Mouse (Mus musculus) embryonic facial prominence, embryonic 11.5 days (tissue): ENCODE results near the gene Nacc1. TPM values are rescaled to one million over a fixed set of nuclear protein-coding genes. Genes with fewer than 3 reads are reported as not detected.
A peak's percentile ranks its signal among the peaks of the same experiment; 100 is the strongest.

Source experiments
- ATAC-seq: fragments of 200-750 bp; cut with Nextera tagmentation; replicated peaks from 2 replicates; pipeline ENCODE4 v1.8.0; 2017; ENCODE audit warnings: low read depth; ENCODE audit not compliant: insufficient number of reproducible peaks, low FRiP score, low TSS enrichment
- DNase-seq: peaks from one replicate; pipeline ENCODE4 v3.0.0-alpha.2; 2015; ENCODE audit warnings: low spot score
- H3K27ac ChIP-seq: fragments of 300-500 bp; sonication (generic); replicated peaks from 2 replicates; pipeline ENCODE4 v1.5.1; 2014; ENCODE audit warnings: mild to moderate bottlenecking, low read depth, low read length, control low read depth
- H3K27me3 ChIP-seq: fragments of 300-500 bp; sonication (generic); 2 replicates; pipeline ENCODE4 v1.6.1; 2014; ENCODE audit warnings: mild to moderate bottlenecking, low read length, moderate library complexity, mixed read lengths; ENCODE audit not compliant: control insufficient read depth, insufficient read depth
- H3K36me3 ChIP-seq: fragments of 300-500 bp; sonication (generic); replicated peaks from 2 replicates; pipeline ENCODE4 v1.6.1; 2014; ENCODE audit warnings: low read depth, mild to moderate bottlenecking, low read length, moderate library complexity, mixed read lengths; ENCODE audit not compliant: control insufficient read depth, insufficient read depth
- H3K4me1 ChIP-seq: fragments of 300-500 bp; sonication (generic); 2 replicates; pipeline ENCODE4 v1.6.1; 2014; ENCODE audit warnings: low read length, mixed read lengths; ENCODE audit not compliant: control insufficient read depth, insufficient read depth
- H3K4me2 ChIP-seq: fragments of 300-500 bp; sonication (generic); 2 replicates; pipeline ENCODE4 v1.6.1; 2014; ENCODE audit warnings: low read depth, mild to moderate bottlenecking, control low read depth, low read length, moderate library complexity
- H3K4me3 ChIP-seq: fragments of 300-500 bp; sonication (generic); 2 replicates; pipeline ENCODE4 v1.5.1; 2014; ENCODE audit warnings: low read depth, low read length, control low read depth
- H3K9ac ChIP-seq: fragments of 300-500 bp; sonication (generic); replicated peaks from 2 replicates; pipeline ENCODE4 v1.6.1; 2014; ENCODE audit warnings: mild to moderate bottlenecking, control low read depth, low read length
- H3K9me3 ChIP-seq: fragments of 300-500 bp; sonication (generic); replicated peaks from 2 replicates; pipeline ENCODE4 v1.6.1; 2016; ENCODE audit warnings: mild to moderate bottlenecking, low read length, inconsistent platforms, mixed read lengths; ENCODE audit not compliant: control insufficient read depth
- WGBS: fragments of 180-500 bp; shearing (Covaris S2); extraction: QIAGEN DNeasy Blood & Tissue Kit; methylation state at CpG from one replicate; pipeline ENCODE4 v1.1.7; 2014; 5-methylcytosine and 5-hydroxymethylcytosine counted together
- polyA plus RNA-seq: library from polyadenylated mRNA; unstranded; fragments of >200 nt; fragmentation: Nextera tagmentation; extraction: Ambion mirVana; gene quantifications from 2 replicates; pipeline ENCODE4 v1.2.1, GENCODE M21; 2014

Nacc1 gene
- polyA plus RNA-seq, 1 experiment from 2014 or later = 21.0 TPM

- DNase-seq (no peak), ATAC-seq (no peak)
- H3K27ac ChIP-seq = peak overlapping the region; percentile 95
- peaks cover 2% of the 10 kb centered on the region for H3K4me1 ChIP-seq
- peak overlapping the region; percentile 89 for H3K4me2 ChIP-seq
- no peaks in the 10 kb centered on the region for H3K36me3 ChIP-seq
- no peaks in the 10 kb centered on the region for H3K27me3 ChIP-seq
- H3K9me3 ChIP-seq = no peaks in the 10 kb centered on the region
- WGBS = 26% methylated on average over 8 of the region's 8 CpGs
- peak overlapping the region; percentile 57 for H3K4me3 ChIP-seq
- peak overlapping the region; percentile 82 for H3K9ac ChIP-seq
These were observed 49.6 kb downstream of the Nacc1 start for GRCm38 (mm10) chr8:84637946-84638554.

- Histone ChIP-seq H3K27me3 (no peaks in the 10 kb centered on the region), H3K36me3 (no peaks in the 10 kb centered on the region), H3K9ac (no peak overlapping the region; the same call in 1 of the 2 replicates), H3K4me2 (no peak overlapping the region), H3K27ac (no peak overlapping the region), H3K4me3 (no peak overlapping the region), H3K4me1 (peaks cover 2% of the 10 kb centered on the region), H3K9me3 (no peaks in the 10 kb centered on the region)
- DNase-seq = no peak
- no peak for ATAC-seq
- 88% methylated on average over 17 of the region's 17 CpGs for WGBS
These were observed 51.5 kb downstream of the Nacc1 start for GRCm38 (mm10) chr8:84636051-84636691.

- peaks cover 2% of the 10 kb centered on the region for H3K4me1 ChIP-seq
- WGBS = 67% methylated on average over 13 of the region's 14 CpGs
These were observed 52.1 kb downstream of the Nacc1 start for GRCm38 (mm10) chr8:84635397-84636050.

GRCm38 (mm10) chr8:84634849-84635304 is 52.8 kb downstream of the Nacc1 start:
- Histone ChIP-seq H3K4me2 (no peak overlapping the region), H3K4me3 (no peak overlapping the region), H3K9ac (peak overlapping the region; percentile 34; the same call in 1 of the 2 replicates), H3K27me3 (no peaks in the 10 kb centered on the region), H3K4me1 (peaks cover 2% of the 10 kb centered on the region), H3K9me3 (no peaks in the 10 kb centered on the region), H3K36me3 (no peaks in the 10 kb centered on the region), H3K27ac (0 out of 2 replicates have a peak overlapping the region, but pooled peaks have one; percentile 8)
- DNase-seq (no peak), ATAC-seq (no peak)
- 40% methylated on average over 9 of the region's 9 CpGs for WGBS

More at GRCm38 (mm10) chr8:84635397-84636050, 52.1 kb downstream of the Nacc1 start:
- peak overlapping the region; percentile 34; the same call in 1 of the 2 replicates for H3K9ac ChIP-seq
- no peak overlapping the region for H3K4me3 ChIP-seq
- DNase-seq (no peak), ATAC-seq (no peak)
- H3K36me3 ChIP-seq = no peaks in the 10 kb centered on the region
- H3K27me3 ChIP-seq = no peaks in the 10 kb centered on the region
- H3K27ac ChIP-seq = peak overlapping the region; percentile 8; the same call in 1 of the 2 replicates
- H3K9me3 ChIP-seq = no peaks in the 10 kb centered on the region
- H3K4me2 ChIP-seq = no peak overlapping the region

- peaks cover 2% of the 10 kb centered on the region for H3K4me1 ChIP-seq
- no peak for DNase-seq
- ATAC-seq = no peak
- H3K9me3 ChIP-seq = no peaks in the 10 kb centered on the region
- H3K27ac ChIP-seq = no peak overlapping the region
- no peak overlapping the region for H3K4me2 ChIP-seq
- no peak overlapping the region for H3K9ac ChIP-seq
- no peak overlapping the region for H3K4me3 ChIP-seq
- WGBS = 42% methylated on average over 10 of the region's 10 CpGs
- no peaks in the 10 kb centered on the region for H3K27me3 ChIP-seq
- H3K36me3 ChIP-seq = no peaks in the 10 kb centered on the region
These were observed 53.6 kb downstream of the Nacc1 start for GRCm38 (mm10) chr8:84633841-84634584.

- WGBS = 87% methylated on average over 4 of the region's 4 CpGs
- ATAC-seq = no peak
These were observed 55.8 kb downstream of the Nacc1 start for GRCm38 (mm10) chr8:84631813-84632212.

GRCm38 (mm10) chr8:84630145-84630544 is 57.5 kb downstream of the Nacc1 start:
- no peak for ATAC-seq
- no peak overlapping the region for H3K27ac ChIP-seq
- 69% methylated on average over 4 of the region's 4 CpGs for WGBS

More at GRCm38 (mm10) chr8:84631813-84632212, 55.8 kb downstream of the Nacc1 start:
- Histone ChIP-seq H3K36me3 (no peaks in the 10 kb centered on the region), H3K4me3 (no peak overlapping the region), H3K4me1 (peaks cover 2% of the 10 kb centered on the region), H3K27me3 (no peaks in the 10 kb centered on the region), H3K9me3 (no peaks in the 10 kb centered on the region), H3K9ac (no peak overlapping the region), H3K4me2 (no peak overlapping the region), H3K27ac (no peak overlapping the region)
- DNase-seq = no peak

More at GRCm38 (mm10) chr8:84630145-84630544, 57.5 kb downstream of the Nacc1 start:
- Histone ChIP-seq H3K4me1 (peaks cover under 1% of the 10 kb centered on the region), H3K9me3 (no peaks in the 10 kb centered on the region), H3K27me3 (no peaks in the 10 kb centered on the region), H3K4me3 (no peak overlapping the region), H3K4me2 (no peak overlapping the region), H3K9ac (no peak overlapping the region), H3K36me3 (no peaks in the 10 kb centered on the region)
- no peak for DNase-seq
